Mouse (Mus musculus) spleen, postnatal 4 days (tissue): ENCODE measurements around the gene Cd8a.
"Not testable (repeated sequence)": the region's sequence is repeated elsewhere in the genome, so short reads cannot be mapped to it uniquely, and the experiment has no call there.

Experiments
- DNase-seq, 2 experiments: peaks; one replicate each; pipeline ENCODE4 v3.0.0; 2022; ENCODE audit warnings: low spot score in 2 of 2

Cd8a gene

DNA sequence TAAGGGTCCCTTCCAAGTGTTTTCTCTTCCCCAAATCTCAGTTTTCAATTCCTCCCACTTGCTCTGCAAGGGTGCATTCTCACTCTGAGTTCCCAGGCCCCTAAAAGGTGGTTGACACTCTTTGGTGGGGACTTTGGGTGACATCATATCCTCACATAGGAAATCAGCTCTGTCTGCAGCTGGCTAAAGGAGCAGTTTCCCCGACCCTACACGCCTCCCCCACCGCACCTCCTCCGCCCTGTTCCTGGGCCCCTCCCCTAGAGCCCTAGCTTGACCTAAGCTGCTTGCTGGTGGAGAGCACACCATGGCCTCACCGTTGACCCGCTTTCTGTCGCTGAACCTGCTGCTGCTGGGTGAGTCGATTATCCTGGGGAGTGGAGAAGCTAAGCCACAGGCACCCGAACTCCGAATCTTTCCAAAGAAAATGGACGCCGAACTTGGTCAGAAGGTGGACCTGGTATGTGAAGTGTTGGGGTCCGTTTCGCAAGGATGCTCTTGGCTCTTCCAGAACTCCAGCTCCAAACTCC is at the start of gene Cd8a:
TSS of gene Cd8a (plus strand) at position 179 of the 527 bp plus-strand sequence.
- DNase-seq: no peak

DNA sequence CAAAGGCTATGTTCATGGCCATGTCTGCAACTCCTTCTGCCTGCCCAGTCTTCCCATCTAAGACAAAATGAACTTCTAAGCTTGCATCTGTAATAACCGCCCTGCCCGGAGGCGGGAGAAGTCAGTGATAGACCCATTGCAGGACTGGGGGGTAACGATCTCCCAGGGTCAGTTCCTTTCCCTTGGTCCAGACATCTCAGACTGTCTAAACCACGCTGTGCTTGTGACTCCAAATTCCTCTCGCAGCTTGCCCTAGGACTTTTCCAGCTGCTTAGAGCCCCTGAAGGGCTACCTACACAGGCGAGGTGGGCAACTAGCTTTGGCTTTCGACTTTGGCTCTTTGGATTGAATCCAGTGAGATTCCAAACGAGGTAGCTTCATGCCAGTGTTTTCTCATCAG is 48.4 kb upstream of the Cd8a start:
- DNase-seq: no peak

GRCm38 (mm10) chr6:71329881-71330280 is 43.3 kb upstream of the Cd8a start:
- no peak for DNase-seq

DNA sequence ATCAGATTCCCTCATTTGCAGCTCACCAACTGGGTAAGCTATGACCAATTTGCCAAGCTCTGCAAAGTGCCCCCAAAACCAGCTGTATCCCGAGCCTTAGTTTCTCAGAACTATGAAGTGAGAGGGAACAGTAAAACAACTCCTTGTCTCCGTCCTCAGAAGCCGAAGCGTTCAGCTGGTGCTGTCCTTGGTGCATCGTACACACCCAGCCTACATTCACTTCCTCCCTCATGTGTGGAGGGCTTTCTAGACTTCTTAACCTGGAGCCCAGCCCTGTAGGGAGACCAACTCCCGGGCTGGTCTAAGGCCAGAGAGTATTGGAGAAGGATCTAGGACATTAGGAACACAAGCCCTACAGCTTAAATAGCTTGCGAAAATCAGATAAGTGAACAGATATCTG is 42.7 kb upstream of the Cd8a start:
- no peak for DNase-seq

DNA sequence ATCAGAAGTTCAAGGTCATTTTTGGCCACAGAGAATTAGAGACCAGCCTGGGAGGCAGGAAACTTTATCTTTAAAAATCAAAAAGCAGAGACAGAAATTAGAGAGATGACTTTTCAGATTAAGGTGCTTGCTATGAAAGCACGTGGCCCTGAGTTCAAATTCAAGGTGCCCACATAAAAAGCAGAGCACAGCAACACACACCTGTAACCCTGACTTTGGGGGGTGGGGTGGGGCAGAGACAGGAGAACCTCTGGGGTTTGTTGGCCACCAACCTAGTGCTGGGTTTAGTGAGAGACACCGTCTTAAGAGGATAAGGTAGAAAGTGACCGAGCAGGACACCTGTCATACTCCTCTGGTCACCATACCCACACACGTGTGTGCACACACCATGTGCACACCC is 41.7 kb upstream of the Cd8a start:
- not testable (repeated sequence) for DNase-seq

GRCm38 (mm10) chr6:71332236-71332965 is 40.8 kb upstream of the Cd8a start:
- no peak for DNase-seq

- no peak for DNase-seq
Observed at GRCm38 (mm10) chr6:71333031-71333430, 40.2 kb upstream of the Cd8a start.

- no peak for DNase-seq
Observed at GRCm38 (mm10) chr6:71333578-71334273, 39.5 kb upstream of the Cd8a start.

GRCm38 (mm10) chr6:71337666-71338065 is 35.6 kb upstream of the Cd8a start:
- no peak for DNase-seq

GRCm38 (mm10) chr6:71338941-71339340 is 34.3 kb upstream of the Cd8a start:
- DNase-seq: no peak

- no peak for DNase-seq
Observed at GRCm38 (mm10) chr6:71339351-71339750, 33.9 kb upstream of the Cd8a start.

- DNase-seq: no peak
Observed at GRCm38 (mm10) chr6:71341179-71341578, 32.0 kb upstream of the Cd8a start.

DNA sequence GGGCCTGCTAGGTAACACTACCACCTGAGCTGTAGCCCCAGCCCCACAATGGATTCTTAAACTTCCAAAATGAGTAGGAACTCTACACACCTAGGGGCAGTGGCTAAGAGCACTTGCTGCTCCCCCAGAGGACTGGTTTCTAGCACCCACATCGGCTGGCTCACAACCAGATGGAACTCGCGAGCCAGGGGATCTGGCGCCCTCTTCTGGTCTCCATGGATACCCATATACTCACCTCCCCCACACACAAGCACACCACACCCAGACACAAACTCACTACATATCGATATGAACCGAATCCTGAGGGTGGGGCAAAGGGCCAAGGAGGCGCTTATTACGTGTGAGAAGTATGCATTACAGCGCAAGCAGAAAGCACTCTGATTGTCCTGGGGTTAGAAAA is 25.2 kb upstream of the Cd8a start:
- no peak for DNase-seq

GRCm38 (mm10) chr6:71351201-71351600 is 22.0 kb upstream of the Cd8a start:
- no peak for DNase-seq

GRCm38 (mm10) chr6:71352201-71352600 is 21.0 kb upstream of the Cd8a start:
- DNase-seq: no peak

DNA sequence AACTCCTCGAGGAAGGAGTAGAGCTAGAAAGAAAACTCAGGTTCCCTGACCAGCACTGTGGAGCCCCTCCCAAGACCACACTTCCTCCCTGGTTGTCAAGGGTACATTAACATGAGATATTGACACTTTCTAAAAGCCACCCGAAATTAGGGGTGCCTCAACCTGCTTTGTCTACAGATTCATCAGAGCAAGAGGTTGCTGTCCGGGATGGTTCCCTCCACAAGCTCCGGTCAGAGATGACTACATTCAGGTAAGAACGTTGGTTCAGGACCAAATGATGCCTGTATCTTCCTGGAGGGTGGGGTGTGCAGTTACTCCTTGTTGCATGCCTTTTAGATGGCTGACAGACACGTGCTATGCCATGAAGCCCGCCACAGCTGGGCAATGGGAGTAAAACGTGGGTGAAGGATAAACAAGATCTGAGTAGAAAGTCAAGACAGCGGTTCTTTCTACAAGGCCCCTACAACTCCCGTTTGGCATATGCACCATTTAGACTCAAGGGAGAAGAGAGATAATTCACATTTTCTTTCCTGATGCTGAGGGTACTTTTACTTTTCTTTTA is 20.3 kb upstream of the Cd8a start:
- DNase-seq: no peak

- no peak for DNase-seq
Observed at GRCm38 (mm10) chr6:71353722-71354121, 19.5 kb upstream of the Cd8a start.

DNA sequence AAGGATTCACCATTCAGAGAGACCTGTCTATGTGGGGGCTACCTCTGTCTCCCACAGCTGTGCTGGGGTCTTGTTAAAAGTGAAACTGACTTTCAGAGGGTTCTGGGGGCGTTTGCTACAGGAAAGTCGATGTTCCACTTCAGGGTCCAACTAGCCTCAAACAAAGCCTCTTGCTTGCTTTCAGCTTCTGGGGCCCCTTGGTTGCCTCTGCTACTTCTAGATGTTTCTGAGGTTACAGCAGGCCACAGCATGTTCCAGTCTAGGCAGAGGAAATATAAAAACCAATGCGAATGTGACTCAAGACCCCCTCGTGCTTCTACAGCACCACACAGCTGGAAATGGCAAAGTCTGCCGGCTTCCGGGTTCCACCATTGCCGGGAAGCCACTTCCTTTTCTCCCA is 15.7 kb upstream of the Cd8a start:
- DNase-seq: no peak

- no peak for DNase-seq
Observed at GRCm38 (mm10) chr6:71360221-71360620, 13.0 kb upstream of the Cd8a start.

DNA sequence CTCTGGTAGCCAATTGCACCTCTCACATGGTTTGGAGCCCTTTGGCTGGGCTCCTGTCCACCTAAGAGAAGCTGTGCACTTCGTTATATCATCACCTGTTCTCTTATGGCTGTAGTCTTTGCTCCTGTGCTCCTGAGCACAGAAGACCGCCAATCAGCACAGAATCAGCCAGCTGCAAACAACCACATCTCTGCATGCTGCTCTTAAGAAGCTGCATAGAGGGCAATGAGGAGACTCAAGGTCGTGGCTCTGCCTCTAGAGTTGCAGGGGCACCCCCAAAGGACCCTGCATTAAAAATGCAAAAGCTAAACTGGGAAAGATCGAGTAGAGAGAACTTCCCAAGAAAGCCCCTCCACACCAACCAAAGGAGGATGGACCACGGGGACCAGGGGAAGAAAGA is 12.5 kb upstream of the Cd8a start:
- DNase-seq: no peak

- DNase-seq: no peak
Observed at GRCm38 (mm10) chr6:71361156-71361670, 12.0 kb upstream of the Cd8a start.

DNA sequence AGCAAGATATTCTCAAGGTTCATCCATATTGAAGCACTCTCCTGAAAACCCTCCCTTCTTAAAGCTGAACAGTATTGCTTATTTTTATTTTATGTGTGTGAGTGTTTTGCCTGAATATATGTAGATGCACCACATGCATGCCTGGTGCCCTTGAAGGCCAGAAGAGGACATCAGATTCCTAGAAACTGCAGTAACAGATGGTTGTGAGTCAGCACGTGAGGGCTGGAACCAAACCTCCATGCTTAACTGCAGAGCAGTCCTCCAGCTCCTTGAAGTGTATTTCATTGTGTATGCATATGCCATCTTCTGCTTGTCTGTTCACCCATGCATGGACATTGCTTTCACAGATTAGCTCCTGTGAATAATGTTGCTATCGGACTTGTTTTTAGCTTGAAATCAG is 9.2 kb upstream of the Cd8a start:
- DNase-seq: no peak

GRCm38 (mm10) chr6:71369416-71369815 is 3.8 kb upstream of the Cd8a start:
- DNase-seq: no peak
